Mouse (Mus musculus): ENCODE results near the gene Dnah3.

- no peak for TF ChIP-seq CTCF (IDR thresholded peaks at IDR 0.05; ENCODE audit: control insufficient read depth, insufficient read depth, insufficient replicate concordance, low read depth, low read length)
- TF ChIP-seq POLR2A (IDR thresholded peaks at IDR 0.05; ENCODE audit: control insufficient read depth, low read depth, low read length) = no peak
Observed at GRCm38 (mm10) chr7:119880345-119880744, 214.7 kb downstream of the Dnah3 start.

All from testis, adult 2 months (tissue).